Mouse (Mus musculus) lung, postnatal 14 days (tissue): ENCODE measurements at regions not wholly inside any gene's neighbourhood (a gene's known extent, or its start where the extent isn't known, plus 50 kb on each side); places are given as distances from the start of the nearest gene placed in this dataset.

ENCODE experiments used
- DNase-seq: peaks from one replicate; pipeline ENCODE4 v3.0.0; 2021

DNA sequence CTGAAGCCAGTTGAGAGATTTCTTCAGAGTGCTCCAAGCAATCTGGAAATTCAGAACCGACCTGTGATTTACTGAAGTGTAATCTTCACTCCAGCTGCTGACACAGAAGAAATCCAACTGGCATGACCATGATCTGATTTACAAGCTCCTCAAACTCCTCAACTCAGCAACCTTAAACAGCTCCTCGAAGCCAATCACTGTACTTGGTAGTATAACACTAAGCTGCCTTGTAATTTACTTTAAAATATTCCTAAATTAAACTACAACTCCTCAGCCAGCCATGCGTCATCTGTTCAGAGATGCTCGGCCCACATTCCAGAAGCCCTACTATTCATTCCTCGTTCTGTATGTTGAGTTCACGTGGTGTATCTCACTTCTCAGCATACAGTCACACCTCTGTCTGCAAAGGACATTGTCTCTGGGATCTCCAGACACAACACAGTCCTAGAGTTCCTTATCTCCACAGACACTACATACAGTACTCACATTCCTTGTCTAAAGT, 116.0 kb upstream of the Smad1 start:
- no peak for DNase-seq

DNA sequence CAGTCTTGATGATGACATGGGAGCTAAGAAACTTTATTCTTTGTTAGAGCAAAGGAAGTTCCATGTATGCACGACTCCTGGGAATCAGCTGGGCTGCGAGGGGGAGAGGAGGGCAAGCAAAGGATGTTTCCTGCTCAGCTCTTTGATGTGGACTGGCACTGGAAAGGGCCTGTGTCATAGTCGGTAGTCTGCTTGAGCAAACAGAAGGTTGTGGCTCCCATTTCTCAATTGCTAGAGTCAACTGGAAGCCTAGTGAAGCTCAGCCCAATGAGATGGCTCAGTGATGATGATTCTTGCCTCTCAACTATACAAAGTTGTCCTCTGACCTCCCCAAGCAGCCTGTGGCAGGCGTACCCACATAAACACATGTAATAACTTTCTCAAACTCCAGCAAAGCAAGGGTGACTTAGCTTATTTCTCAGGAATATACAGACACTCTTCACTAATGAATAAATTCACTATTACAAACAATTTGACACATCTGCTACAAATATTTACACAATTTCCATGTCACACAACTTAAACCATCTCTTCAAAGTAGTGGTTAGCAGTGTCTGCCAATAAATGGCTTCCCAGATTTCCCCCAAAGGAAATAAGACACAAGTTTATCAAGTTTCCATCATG, 115.4 kb upstream of the Smad1 start:
- no peak for DNase-seq

DNA sequence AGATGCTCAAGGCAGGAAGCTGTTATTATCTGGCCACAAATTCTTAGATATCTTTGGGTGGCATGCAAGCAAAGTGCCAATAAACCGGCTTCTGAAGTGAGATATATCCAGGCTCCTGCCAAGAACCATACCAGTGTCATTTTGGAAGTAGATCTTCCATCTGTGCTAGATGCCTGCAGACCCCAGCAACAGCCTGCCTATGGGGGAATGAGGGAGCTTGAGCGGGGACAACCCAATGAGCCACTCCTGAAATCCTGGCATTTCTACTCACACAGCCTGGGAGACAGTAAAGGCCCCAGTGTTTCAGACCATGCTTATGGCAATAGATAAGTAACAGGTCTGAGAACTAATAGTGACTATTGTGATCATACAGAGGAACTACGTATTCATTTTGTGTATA, 109.3 kb upstream of the Smad1 start:
- no peak for DNase-seq

- DNase-seq, result no peak
These were observed 106.1 kb upstream of the Smad1 start for GRCm38 (mm10) chr8:79505381-79505780.

DNA sequence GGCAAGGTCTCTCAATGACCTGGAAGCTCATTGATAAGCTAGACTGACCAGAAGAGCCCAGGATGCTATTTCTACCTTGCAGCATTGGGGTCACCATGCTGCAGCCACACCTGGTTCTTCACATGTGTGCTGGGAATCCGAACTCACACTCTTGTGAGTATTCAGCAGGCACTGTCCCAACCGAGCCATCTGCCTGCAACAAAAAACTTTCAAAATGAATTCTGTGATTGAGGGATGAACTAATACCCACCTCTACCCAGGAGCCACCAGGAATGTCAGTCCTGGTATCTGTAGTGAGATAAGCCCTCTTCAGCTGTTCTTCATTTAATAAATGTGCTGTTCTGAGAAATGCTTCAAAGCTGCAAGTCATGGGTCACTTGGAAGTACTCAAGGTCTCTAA, 104.6 kb upstream of the Smad1 start:
- no peak for DNase-seq

DNA sequence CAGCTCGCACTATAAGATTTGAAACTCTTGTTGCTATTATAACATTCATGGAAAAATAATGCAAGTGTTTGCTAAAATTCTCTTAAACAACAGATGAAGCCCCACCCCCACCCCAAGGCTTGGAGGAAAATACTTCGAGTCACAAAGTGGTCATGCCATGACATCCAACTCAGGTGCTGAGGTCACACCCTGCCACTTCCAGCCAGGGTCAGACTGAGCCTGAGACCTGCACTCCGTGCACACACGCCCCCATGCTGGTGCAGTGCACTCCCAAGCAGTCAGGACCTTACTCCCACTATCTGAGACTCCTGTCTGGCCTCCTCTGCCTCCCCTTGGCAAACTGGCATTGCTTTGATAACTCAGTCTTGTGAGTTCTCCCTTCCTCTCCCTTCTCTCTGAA, 102.7 kb upstream of the Smad1 start:
- DNase-seq, result no peak

- peak; percentile 24 for DNase-seq
These were observed 101.9 kb upstream of the Smad1 start for GRCm38 (mm10) chr8:79501238-79501637.

GRCm38 (mm10) chr8:79499258-79499657, 99.9 kb upstream of the Smad1 start:
- no peak for DNase-seq

DNA sequence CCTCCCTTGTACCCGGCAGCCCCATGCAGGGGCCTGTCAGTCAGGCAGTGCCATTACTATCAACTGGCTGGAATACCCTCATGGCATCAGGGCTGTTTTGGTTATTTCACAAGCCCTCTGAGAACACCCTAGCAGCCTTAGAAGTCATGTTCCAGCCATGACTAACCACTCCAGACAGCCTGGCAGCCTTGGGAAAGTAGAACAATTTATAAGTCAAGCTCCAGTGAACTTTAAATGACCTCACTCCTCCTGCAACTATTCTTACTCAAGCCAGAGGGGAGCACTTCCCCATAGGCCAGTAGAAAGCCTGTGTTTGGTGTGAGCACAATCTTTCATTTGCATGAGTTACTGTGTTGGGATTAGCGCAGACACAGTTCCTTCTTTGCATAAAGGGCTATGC, 99.3 kb upstream of the Smad1 start:
- peak; percentile 6 for DNase-seq

DNA sequence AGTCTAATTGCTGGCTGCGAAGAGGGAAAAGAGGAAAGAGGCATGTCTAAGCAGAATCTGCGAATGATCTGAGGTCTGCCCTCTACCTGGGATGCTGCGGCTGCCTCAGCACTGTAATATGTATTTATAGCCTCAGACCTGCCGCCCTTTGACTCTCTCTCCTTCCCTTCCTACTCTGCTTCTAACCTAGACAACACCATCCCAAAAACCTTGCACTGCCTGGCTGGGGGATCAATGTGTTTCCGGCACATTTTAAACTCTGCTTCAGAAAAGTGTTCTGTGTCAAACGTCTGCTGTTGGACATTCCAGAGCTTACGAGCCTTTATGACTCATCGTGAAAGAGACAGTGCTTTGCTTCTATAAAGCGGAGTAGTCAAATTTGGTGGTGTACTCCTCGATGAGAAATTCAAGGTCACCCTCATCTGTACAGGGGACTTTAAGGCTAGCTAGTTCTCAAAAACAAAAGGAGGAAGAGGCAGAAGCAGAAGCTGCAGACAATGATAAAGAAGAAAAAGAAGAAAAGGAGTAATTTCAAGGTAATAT, 91.9 kb upstream of the Smad1 start:
- no peak for DNase-seq

GRCm38 (mm10) chr8:79490739-79491138, 91.4 kb upstream of the Smad1 start:
- no peak for DNase-seq

DNA sequence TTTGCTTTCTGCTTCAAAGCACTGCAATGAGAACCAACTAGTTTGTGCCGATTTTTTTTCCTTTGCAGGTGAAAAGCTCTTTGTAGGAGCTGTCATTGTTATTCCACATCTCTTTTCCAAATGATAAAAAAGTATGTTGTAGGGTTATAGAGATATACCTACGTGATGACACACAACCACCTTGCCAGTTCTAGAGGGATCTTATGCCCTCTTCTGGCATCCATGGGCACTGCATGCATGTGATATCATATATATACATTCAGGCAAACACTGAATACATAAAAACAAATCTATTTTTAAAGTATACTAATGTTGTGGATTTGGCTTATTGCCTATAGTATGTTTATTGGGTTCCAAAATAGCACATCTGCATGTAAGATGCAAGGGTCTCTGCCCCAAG, 89.5 kb upstream of the Smad1 start:
- peak; percentile 48 for DNase-seq

- no peak for DNase-seq
These were observed 88.3 kb upstream of the Smad1 start for GRCm38 (mm10) chr8:79487597-79487996.

DNA sequence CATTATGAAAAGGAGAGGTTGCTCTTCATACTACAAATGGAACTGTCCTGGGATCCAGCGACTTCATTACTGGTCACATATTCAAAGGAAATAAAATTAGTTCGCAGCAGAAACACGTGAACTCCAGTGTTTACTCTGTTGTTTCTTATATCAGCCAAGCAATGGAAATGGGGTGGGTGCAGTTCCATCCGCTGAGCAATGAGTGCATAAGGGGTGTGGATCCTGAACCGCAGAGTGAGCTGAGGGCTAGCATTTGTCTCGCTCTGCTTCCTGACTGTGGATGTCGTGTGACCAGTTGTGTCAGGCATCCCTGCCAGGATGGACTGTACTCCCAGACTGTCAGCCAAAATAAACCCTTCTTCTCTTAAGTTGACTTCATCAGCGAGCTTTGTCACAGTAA, 80.0 kb upstream of the Smad1 start:
- no peak for DNase-seq

DNA sequence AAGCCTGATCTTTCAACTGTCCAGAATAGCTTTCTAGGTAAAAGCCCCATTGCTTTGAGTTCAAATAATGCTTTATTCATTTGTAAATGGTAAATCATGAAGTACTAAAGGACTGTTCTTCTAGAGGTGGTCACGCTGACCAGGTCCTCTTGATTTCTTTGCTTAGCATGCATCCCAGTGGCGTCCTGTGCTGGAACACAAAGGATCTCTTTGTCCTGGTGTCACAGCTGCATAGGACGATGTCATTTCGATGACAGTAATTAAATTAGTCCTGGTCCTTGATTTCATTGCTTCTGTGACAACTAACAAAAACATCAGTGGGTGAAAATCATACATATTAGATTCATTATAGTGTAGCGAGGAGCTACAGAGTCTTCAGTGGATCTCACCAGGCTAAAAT, 76.7 kb upstream of the Smad1 start:
- no peak for DNase-seq

DNA sequence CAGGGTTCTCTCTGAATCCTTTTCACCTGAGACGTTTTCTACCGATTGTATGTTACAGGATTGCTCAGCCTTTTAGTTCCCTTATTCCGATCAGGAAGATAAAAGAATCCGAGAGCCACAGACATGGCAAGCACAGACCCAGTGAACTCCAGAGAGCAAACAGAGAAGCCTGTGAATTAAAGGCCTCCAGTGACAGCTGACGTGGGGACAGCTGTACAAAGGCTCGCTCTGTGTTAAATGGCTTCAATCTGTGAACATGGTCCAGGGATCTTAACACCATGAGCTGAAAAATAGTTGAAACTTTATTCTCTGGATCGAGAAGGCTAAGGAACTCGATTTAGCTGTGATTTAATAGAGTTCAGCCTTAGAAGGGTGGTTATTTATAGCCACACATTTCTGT, 75.4 kb upstream of the Smad1 start:
- DNase-seq, result no peak

DNA sequence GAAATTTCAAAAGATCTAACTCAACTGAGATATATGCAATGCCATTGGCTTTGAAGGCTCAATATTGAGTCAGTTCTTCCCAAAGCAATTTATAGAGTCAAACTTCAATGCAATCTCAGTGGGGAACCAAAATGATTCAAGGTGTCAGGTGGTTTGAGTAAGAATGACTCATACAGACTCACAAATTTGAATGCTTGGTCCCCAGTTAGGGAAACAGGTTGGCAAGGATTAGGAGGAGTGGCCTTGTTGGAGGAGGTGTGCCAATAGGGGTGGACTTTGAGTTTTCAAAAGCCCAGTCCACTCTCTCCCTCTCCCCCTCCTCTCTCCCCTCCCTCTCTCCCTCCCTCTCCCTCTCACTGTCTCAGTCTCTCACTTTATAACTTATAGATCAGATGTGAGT, 52.8 kb upstream of the Smad1 start:
- no peak for DNase-seq

DNA sequence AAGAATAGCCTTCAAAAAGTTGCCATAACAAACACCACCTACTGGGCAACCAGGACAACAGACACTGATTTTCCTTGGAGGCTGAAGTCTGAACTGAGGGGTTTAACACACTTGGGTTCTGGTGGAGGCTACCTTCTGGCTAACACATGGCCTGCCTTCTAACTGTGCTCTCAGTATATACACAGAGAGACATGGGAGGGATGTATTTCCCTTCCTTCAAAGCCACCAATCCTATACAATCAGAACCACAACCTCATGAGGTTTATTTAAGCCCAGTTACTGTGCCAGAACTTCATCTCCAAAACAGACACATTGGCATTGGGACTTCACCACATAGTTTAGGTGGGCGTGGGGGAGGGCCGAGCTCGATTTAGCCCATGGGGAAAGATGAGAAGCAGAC, 50.1 kb upstream of the Smad1 start:
- DNase-seq, result no peak
